Mouse (Mus musculus): ENCODE results near the gene Unc93b1. TPM values are rescaled to one million over a fixed set of nuclear protein-coding genes. Genes with fewer than 3 reads are reported as not detected.
A peak's percentile ranks its signal among the peaks of the same experiment; 100 is the strongest.

Unc93b1 gene
- total and polyA plus RNA-seq, 2 experiments from 2014 or later, result 11.9 to 18.1 TPM

GRCm38 (mm10) chr19:3924868-3925267, 10.1 kb upstream of the Unc93b1 start:
- TF ChIP-seq CTCF (IDR thresholded peaks at IDR 0.05; ENCODE audit: low read depth) (no peak), EP300 (IDR thresholded peaks at IDR 0.05; ENCODE audit: low read depth) (no peak)
- Histone ChIP-seq H3K27ac (ENCODE audit: low read depth) (no peak overlapping the region), H3K4me2 (ENCODE audit: low read depth, low read length) (no peak overlapping the region), H3K9me3 (replicated peaks; ENCODE audit: control insufficient read depth, low read length) (no peaks in the 10 kb centered on the region), H3K4me1 (ENCODE audit: control insufficient read depth, insufficient read depth) (peaks cover 22% of the 10 kb centered on the region; the same call in 1 of the 2 replicates), H3K4me3 (ENCODE audit: low read depth, low read length) (no peak overlapping the region), H3K36me3 (replicated peaks; ENCODE audit: control insufficient read depth, insufficient read depth, low read length) (no peaks in the 10 kb centered on the region), H3K27me3 (ENCODE audit: control insufficient read depth, insufficient read depth, low read length) (no peaks in the 10 kb centered on the region), H3K9ac (replicated peaks; ENCODE audit: low read depth, low read length) (no peak overlapping the region)
- DNase-seq (ENCODE audit: low spot score) (no peak), ATAC-seq (ENCODE audit: insufficient read depth, low read depth) (no peak)
- WGBS, result 90% methylated on average over 7 of the region's 7 CpGs

- Histone ChIP-seq H3K27ac (ENCODE audit: low read depth) (no peak overlapping the region), H3K27me3 (ENCODE audit: control insufficient read depth, insufficient read depth, low read length) (no peaks in the 10 kb centered on the region; the same call in 1 of the 2 replicates), H3K36me3 (replicated peaks; ENCODE audit: control insufficient read depth, insufficient read depth, low read length) (no peaks in the 10 kb centered on the region), H3K9ac (replicated peaks; ENCODE audit: low read depth, low read length) (no peak overlapping the region), H3K4me1 (ENCODE audit: control insufficient read depth, insufficient read depth) (peaks cover 29% of the 10 kb centered on the region; the same call in 1 of the 2 replicates), H3K4me2 (ENCODE audit: low read depth, low read length) (no peak overlapping the region), H3K4me3 (ENCODE audit: low read depth, low read length) (no peak overlapping the region), H3K9me3 (replicated peaks; ENCODE audit: control insufficient read depth, low read length) (no peaks in the 10 kb centered on the region)
- TF ChIP-seq CTCF (IDR thresholded peaks at IDR 0.05; ENCODE audit: low read depth) (no peak), EP300 (IDR thresholded peaks at IDR 0.05; ENCODE audit: low read depth) (no peak)
- no peak for ATAC-seq (ENCODE audit: insufficient read depth, low read depth)
- no peak for DNase-seq (ENCODE audit: low spot score)
- 79% methylated on average over 6 of the region's 6 CpGs for WGBS
Observed at GRCm38 (mm10) chr19:3925859-3926258, 9.1 kb upstream of the Unc93b1 start.

DNA sequence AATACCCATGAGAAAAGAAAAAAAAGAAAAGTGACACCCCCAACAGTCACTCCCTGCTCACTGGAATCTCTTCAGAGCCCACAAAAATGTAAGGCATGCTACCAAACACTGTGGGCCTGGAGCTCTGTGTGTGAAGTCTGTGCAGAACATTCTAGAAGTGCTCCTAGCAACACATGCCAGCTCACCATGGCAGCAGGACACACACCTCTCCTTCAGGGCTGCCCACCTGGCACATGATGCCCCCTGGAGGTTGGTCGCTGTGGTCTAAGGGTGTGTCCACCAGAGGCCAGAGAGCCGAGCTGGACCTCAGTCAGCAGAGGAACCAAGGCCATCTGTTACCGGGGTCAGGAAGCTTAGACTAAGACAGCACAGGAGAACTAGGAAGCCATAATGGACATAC, 8.7 kb upstream of the Unc93b1 start:
- Histone ChIP-seq H3K4me2 (ENCODE audit: low read depth, low read length) (no peak overlapping the region), H3K27me3 (ENCODE audit: control insufficient read depth, insufficient read depth, low read length) (no peaks in the 10 kb centered on the region; the same call in 1 of the 2 replicates), H3K9ac (replicated peaks; ENCODE audit: low read depth, low read length) (no peak overlapping the region), H3K36me3 (replicated peaks; ENCODE audit: control insufficient read depth, insufficient read depth, low read length) (no peaks in the 10 kb centered on the region), H3K4me1 (ENCODE audit: control insufficient read depth, insufficient read depth) (peaks cover 29% of the 10 kb centered on the region; the same call in 1 of the 2 replicates), H3K27ac (ENCODE audit: low read depth) (no peak overlapping the region), H3K9me3 (replicated peaks; ENCODE audit: control insufficient read depth, low read length) (no peaks in the 10 kb centered on the region), H3K4me3 (ENCODE audit: low read depth, low read length) (no peak overlapping the region)
- ATAC-seq (ENCODE audit: insufficient read depth, low read depth) (no peak), DNase-seq (ENCODE audit: low spot score) (no peak)
- no peak for TF ChIP-seq CTCF (IDR thresholded peaks at IDR 0.05; ENCODE audit: low read depth)
- TF ChIP-seq EP300 (IDR thresholded peaks at IDR 0.05; ENCODE audit: low read depth), result no peak
- 41% methylated on average over 3 of the region's 3 CpGs for WGBS

- no peak overlapping the region for H3K4me3 ChIP-seq (ENCODE audit: low read depth, low read length)
- no peak overlapping the region for H3K4me2 ChIP-seq (ENCODE audit: low read depth, low read length)
- no peak for TF ChIP-seq EP300 (IDR thresholded peaks at IDR 0.05; ENCODE audit: low read depth)
- TF ChIP-seq CTCF (IDR thresholded peaks at IDR 0.05; ENCODE audit: low read depth), result no peak
- H3K27ac ChIP-seq (ENCODE audit: low read depth), result no peak overlapping the region
- no peak for ATAC-seq (ENCODE audit: insufficient read depth, low read depth)
- no peaks in the 10 kb centered on the region for H3K9me3 ChIP-seq (replicated peaks; ENCODE audit: control insufficient read depth, low read length)
- no peaks in the 10 kb centered on the region; the same call in 1 of the 2 replicates for H3K27me3 ChIP-seq (ENCODE audit: control insufficient read depth, insufficient read depth, low read length)
- no peaks in the 10 kb centered on the region for H3K36me3 ChIP-seq (replicated peaks; ENCODE audit: control insufficient read depth, insufficient read depth, low read length)
- H3K9ac ChIP-seq (replicated peaks; ENCODE audit: low read depth, low read length), result no peak overlapping the region
- peaks cover 29% of the 10 kb centered on the region; the same call in 1 of the 2 replicates for H3K4me1 ChIP-seq (ENCODE audit: control insufficient read depth, insufficient read depth)
- DNase-seq (ENCODE audit: low spot score), result no peak
- 53% methylated on average over 6 of the region's 6 CpGs for whole genome bisulfite sequencing
Observed at GRCm38 (mm10) chr19:3926685-3927084, 8.3 kb upstream of the Unc93b1 start.

GRCm38 (mm10) chr19:3927989-3928388, 7.0 kb upstream of the Unc93b1 start:
- no peaks in the 10 kb centered on the region; the same call in 1 of the 2 replicates for H3K27me3 ChIP-seq (ENCODE audit: control insufficient read depth, insufficient read depth, low read length)
- WGBS, result 89% methylated on average over 4 of the region's 4 CpGs
- TF ChIP-seq EP300 (IDR thresholded peaks at IDR 0.05; ENCODE audit: low read depth) (no peak), CTCF (IDR thresholded peaks at IDR 0.05; ENCODE audit: low read depth) (no peak)
- H3K4me1 ChIP-seq (ENCODE audit: control insufficient read depth, insufficient read depth), result peaks cover 29% of the 10 kb centered on the region; the same call in 1 of the 2 replicates
- no peaks in the 10 kb centered on the region for H3K36me3 ChIP-seq (replicated peaks; ENCODE audit: control insufficient read depth, insufficient read depth, low read length)
- no peak overlapping the region for H3K9ac ChIP-seq (replicated peaks; ENCODE audit: low read depth, low read length)
- ATAC-seq (ENCODE audit: insufficient read depth, low read depth) (no peak), DNase-seq (ENCODE audit: low spot score) (no peak)
- H3K4me3 ChIP-seq (ENCODE audit: low read depth, low read length), result no peak overlapping the region
- no peak overlapping the region for H3K4me2 ChIP-seq (ENCODE audit: low read depth, low read length)
- H3K27ac ChIP-seq (ENCODE audit: low read depth), result no peak overlapping the region
- no peaks in the 10 kb centered on the region for H3K9me3 ChIP-seq (replicated peaks; ENCODE audit: control insufficient read depth, low read length)

DNA sequence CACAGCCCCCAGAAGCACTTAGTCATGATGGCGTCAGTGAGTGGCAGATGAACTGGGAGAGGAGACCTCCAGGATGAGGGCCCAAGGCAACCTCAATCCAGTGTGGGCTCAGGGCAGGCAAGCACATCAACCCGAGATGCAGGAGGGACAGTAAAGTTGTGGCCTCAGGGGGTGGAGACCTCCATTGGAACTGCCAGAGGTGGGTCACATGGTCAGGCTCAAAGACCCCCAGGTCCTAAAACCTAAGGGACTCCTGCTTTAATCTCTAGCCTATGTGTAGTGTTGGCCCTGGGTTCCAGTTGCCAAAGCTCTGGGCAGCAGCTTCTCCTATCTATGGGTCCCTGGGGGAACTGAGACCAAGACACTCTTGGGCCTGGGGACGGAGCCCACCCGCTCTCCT, 6.2 kb upstream of the Unc93b1 start:
- peak overlapping the region; percentile 76 for H3K27ac ChIP-seq (ENCODE audit: low read depth)
- H3K27me3 ChIP-seq (ENCODE audit: control insufficient read depth, insufficient read depth, low read length), result no peaks in the 10 kb centered on the region; the same call in 1 of the 2 replicates
- WGBS, result 72% methylated on average over 4 of the region's 4 CpGs
- TF ChIP-seq EP300 (IDR thresholded peaks at IDR 0.05; ENCODE audit: low read depth), result no peak
- TF ChIP-seq CTCF (IDR thresholded peaks at IDR 0.05; ENCODE audit: low read depth), result no peak
- ATAC-seq (ENCODE audit: insufficient read depth, low read depth), result no peak
- no peak overlapping the region for H3K4me3 ChIP-seq (ENCODE audit: low read depth, low read length)
- H3K4me1 ChIP-seq (ENCODE audit: control insufficient read depth, insufficient read depth), result peaks cover 25% of the 10 kb centered on the region; the same call in 1 of the 2 replicates
- DNase-seq (ENCODE audit: low spot score), result no peak
- no peak overlapping the region for H3K9ac ChIP-seq (replicated peaks; ENCODE audit: low read depth, low read length)
- no peaks in the 10 kb centered on the region for H3K36me3 ChIP-seq (replicated peaks; ENCODE audit: control insufficient read depth, insufficient read depth, low read length)
- H3K9me3 ChIP-seq (replicated peaks; ENCODE audit: control insufficient read depth, low read length), result no peaks in the 10 kb centered on the region
- H3K4me2 ChIP-seq (ENCODE audit: low read depth, low read length), result no peak overlapping the region
